Mouse (Mus musculus) heart, embryonic 16.5 days (tissue): ENCODE measurements around the gene Pip4k2a. TPM values are rescaled to one million over a fixed set of nuclear protein-coding genes. Genes with fewer than 3 reads are reported as not detected.

ENCODE experiments used
- ATAC-seq: fragments of 200-750 bp; cut with Nextera tagmentation; replicated peaks from 2 replicates; pipeline ENCODE4 v1.8.0; 2017; ENCODE audit warnings: moderate number of reproducible peaks; ENCODE audit not compliant: insufficient read depth, low FRiP score; ENCODE audit errors: extremely low read depth
- H3K27ac ChIP-seq: fragments of 300-500 bp; sonication (generic); 2 replicates; pipeline ENCODE4 v1.5.1; 2014; ENCODE audit warnings: mild to moderate bottlenecking, low read length, control low read depth, moderate library complexity
- H3K27me3 ChIP-seq: fragments of 300-500 bp; sonication (generic); 2 replicates; pipeline ENCODE4 v1.6.1; 2014; ENCODE audit warnings: low read length, mixed read lengths; ENCODE audit not compliant: control insufficient read depth, insufficient read depth
- H3K36me3 ChIP-seq: fragments of 300-500 bp; sonication (generic); 2 replicates; pipeline ENCODE4 v1.6.1; 2014; ENCODE audit not compliant: control insufficient read depth, insufficient read depth
- H3K4me1 ChIP-seq: fragments of 300-500 bp; sonication (generic); 2 replicates; pipeline ENCODE4 v1.6.1; 2014; ENCODE audit warnings: low read length, mixed read lengths; ENCODE audit not compliant: control insufficient read depth, insufficient read depth
- H3K4me2 ChIP-seq: fragments of 300-500 bp; sonication (generic); 2 replicates; pipeline ENCODE4 v1.6.1; 2014; ENCODE audit warnings: low read depth, mild to moderate bottlenecking, control low read depth, low read length
- H3K4me3 ChIP-seq: fragments of 300-500 bp; sonication (generic); 2 replicates; pipeline ENCODE4 v1.5.1; 2014; ENCODE audit warnings: mild to moderate bottlenecking, control low read depth, low read length
- H3K9ac ChIP-seq: fragments of 300-500 bp; sonication (generic); 2 replicates; pipeline ENCODE4 v1.6.1; 2014; ENCODE audit warnings: low read length, control low read depth
- H3K9me3 ChIP-seq: fragments of 300-500 bp; sonication (generic); replicated peaks from 2 replicates; pipeline ENCODE4 v1.6.1; 2016; ENCODE audit warnings: low read length; ENCODE audit not compliant: control insufficient read depth
- WGBS: fragments of 180-500 bp; shearing (Covaris S2); extraction: QIAGEN DNeasy Blood & Tissue Kit; methylation state at CpG from one replicate; pipeline ENCODE4 v1.1.7; 2014; 5-methylcytosine and 5-hydroxymethylcytosine counted together
- polyA plus RNA-seq: library from polyadenylated mRNA; unstranded; fragments of >200 nt; fragmentation: Nextera tagmentation; extraction: Ambion mirVana; gene quantifications from 2 replicates; pipeline ENCODE4 v1.2.1, GENCODE M21; 2015

The Pip4k2a gene
- polyA plus RNA-seq, 1 experiment from 2014 or later: 10.0 TPM

- Histone ChIP-seq H3K27me3 (no peaks in the 10 kb centered on the region), H3K27ac (no peak overlapping the region), H3K36me3 (no peaks in the 10 kb centered on the region), H3K4me3 (no peak overlapping the region), H3K4me2 (no peak overlapping the region), H3K9me3 (0 out of 2 replicates have a peak, but pooled peaks cover 3% of the 10 kb centered on the region), H3K9ac (no peak overlapping the region), H3K4me1 (0 out of 2 replicates have a peak, but pooled peaks cover 2% of the 10 kb centered on the region)
- 78% methylated on average over 3 of the region's 3 CpGs for WGBS
- ATAC-seq: no peak
Observed at GRCm38 (mm10) chr2:18985506-18985905, 12.4 kb downstream of the Pip4k2a start.

- no peak overlapping the region for H3K27ac ChIP-seq
- H3K9me3 ChIP-seq: 0 out of 2 replicates have a peak, but pooled peaks cover 3% of the 10 kb centered on the region
- no peak overlapping the region for H3K4me3 ChIP-seq
- no peak overlapping the region for H3K4me2 ChIP-seq
- H3K27me3 ChIP-seq: no peaks in the 10 kb centered on the region
- ATAC-seq: no peak
- 90% methylated on average over 15 of the region's 15 CpGs for WGBS
- H3K9ac ChIP-seq: no peak overlapping the region
- no peaks in the 10 kb centered on the region for H3K36me3 ChIP-seq
- 0 out of 2 replicates have a peak, but pooled peaks cover 2% of the 10 kb centered on the region for H3K4me1 ChIP-seq
Observed at GRCm38 (mm10) chr2:18984095-18984847, 13.7 kb downstream of the Pip4k2a start.

GRCm38 (mm10) chr2:18983546-18983945 lies 14.4 kb downstream of the Pip4k2a start:
- Histone ChIP-seq H3K4me2 (no peak overlapping the region), H3K9me3 (0 out of 2 replicates have a peak, but pooled peaks cover 3% of the 10 kb centered on the region), H3K27me3 (no peaks in the 10 kb centered on the region), H3K4me3 (no peak overlapping the region), H3K27ac (no peak overlapping the region), H3K36me3 (no peaks in the 10 kb centered on the region), H3K4me1 (0 out of 2 replicates have a peak, but pooled peaks cover 2% of the 10 kb centered on the region), H3K9ac (no peak overlapping the region)
- ATAC-seq: no peak

GRCm38 (mm10) chr2:18982581-18982980 lies 15.3 kb downstream of the Pip4k2a start:
- Histone ChIP-seq H3K36me3 (no peaks in the 10 kb centered on the region), H3K9ac (no peak overlapping the region), H3K27ac (no peak overlapping the region), H3K4me1 (peaks cover 3% of the 10 kb centered on the region; the same call in 1 of the 2 replicates), H3K27me3 (no peaks in the 10 kb centered on the region), H3K9me3 (0 out of 2 replicates have a peak, but pooled peaks cover under 1% of the 10 kb centered on the region), H3K4me2 (no peak overlapping the region), H3K4me3 (no peak overlapping the region)
- WGBS: 74% methylated on average over 6 of the region's 6 CpGs
- no peak for ATAC-seq

- Histone ChIP-seq H3K36me3 (no peaks in the 10 kb centered on the region), H3K4me2 (no peak overlapping the region), H3K9me3 (no peaks in the 10 kb centered on the region), H3K27me3 (no peaks in the 10 kb centered on the region), H3K9ac (no peak overlapping the region), H3K4me1 (peaks cover 13% of the 10 kb centered on the region), H3K4me3 (no peak overlapping the region), H3K27ac (no peak overlapping the region)
- ATAC-seq: no peak
- WGBS: 84% methylated on average over 7 of the region's 7 CpGs
Observed at GRCm38 (mm10) chr2:18979675-18980074, 18.3 kb downstream of the Pip4k2a start.

- H3K9me3 ChIP-seq: no peaks in the 10 kb centered on the region
- no peak overlapping the region for H3K4me3 ChIP-seq
- peaks cover 13% of the 10 kb centered on the region for H3K4me1 ChIP-seq
- no peaks in the 10 kb centered on the region for H3K36me3 ChIP-seq
- H3K27ac ChIP-seq: no peak overlapping the region
- no peak for ATAC-seq
- no peak overlapping the region for H3K4me2 ChIP-seq
- 79% methylated on average over 4 of the region's 4 CpGs for WGBS
- H3K9ac ChIP-seq: no peak overlapping the region
- no peaks in the 10 kb centered on the region for H3K27me3 ChIP-seq
Observed at GRCm38 (mm10) chr2:18979046-18979445, 18.9 kb downstream of the Pip4k2a start.

GRCm38 (mm10) chr2:18977201-18977805 lies 20.6 kb downstream of the Pip4k2a start:
- Histone ChIP-seq H3K4me1 (peaks cover 11% of the 10 kb centered on the region), H3K9me3 (peaks cover 9% of the 10 kb centered on the region), H3K9ac (no peak overlapping the region), H3K27ac (no peak overlapping the region), H3K4me3 (no peak overlapping the region), H3K36me3 (peaks cover 2% of the 10 kb centered on the region; the same call in 1 of the 2 replicates), H3K27me3 (no peaks in the 10 kb centered on the region), H3K4me2 (no peak overlapping the region)
- 66% methylated on average over 10 of the region's 10 CpGs for whole genome bisulfite sequencing
- no peak for ATAC-seq

GRCm38 (mm10) chr2:18976175-18976574 lies 21.8 kb downstream of the Pip4k2a start:
- Histone ChIP-seq H3K27ac (no peak overlapping the region), H3K36me3 (peaks cover 2% of the 10 kb centered on the region; the same call in 1 of the 2 replicates), H3K4me1 (peaks cover 11% of the 10 kb centered on the region), H3K27me3 (no peaks in the 10 kb centered on the region), H3K9ac (no peak overlapping the region), H3K4me3 (no peak overlapping the region), H3K4me2 (no peak overlapping the region), H3K9me3 (peaks cover 9% of the 10 kb centered on the region)
- ATAC-seq: no peak
- WGBS: 79% methylated on average over 2 of the region's 2 CpGs
